Mouse (Mus musculus) adrenal gland, adult 8-10 months (tissue): ENCODE data around the gene Pdk1. TPM values are rescaled to one million over a fixed set of nuclear protein-coding genes. Genes with fewer than 3 reads are reported as not detected.

Experiments used
- DNase-seq: peaks from one replicate; pipeline ENCODE4 v3.0.0; 2022
- total RNA-seq, 4 experiments: library from RNA; stranded (reverse); gene quantifications; 2 replicates each; pipeline ENCODE4 v1.2.4; 2022

The Pdk1 gene
- total RNA-seq, 4 experiments from 2014 or later, result 24.3 to 40.4 (median 31.7) TPM

GRCm38 (mm10) chr2:71941005-71941720 lies 68.1 kb downstream of the Pdk1 start:
- DNase-seq, result no peak

- no peak for DNase-seq
Observed at GRCm38 (mm10) chr2:71941721-71942087, 68.7 kb downstream of the Pdk1 start.

- DNase-seq, result no peak
Observed at GRCm38 (mm10) chr2:71951212-71951611, 78.2 kb downstream of the Pdk1 start.

Other genes with a start within 250 kb of the Pdk1 start
- gene Itga6, start 127.6 kb upstream of the Pdk1 start, total RNA-seq, result 100 to 1,000 TPM; 103 to 167 (median 141) TPM
- gene Rapgef4, start 108.0 kb downstream of the Pdk1 start, total RNA-seq, result 100 to 1,000 TPM; 138 to 583 (median 298) TPM